Mouse (Mus musculus) G1E (cell line): ENCODE measurements at regions not wholly inside any gene's neighbourhood (a gene's known extent, or its start where the extent isn't known, plus 50 kb on each side); places are given as distances from the start of the nearest gene placed in this dataset.

Experiments used
- ATAC-seq: 2 replicates; pipeline ENCODE4 v1.8.0; 2016; ENCODE audit warnings: mild to moderate bottlenecking; ENCODE audit not compliant: insufficient number of reproducible peaks, poor library complexity, low FRiP score, severe bottlenecking; ENCODE audit errors: extremely low read depth
- DNase-seq: peaks from one replicate; pipeline ENCODE4 v3.0.0; 2012; ENCODE audit warnings: low spot score
- H3K27me3 ChIP-seq: 2 replicates; pipeline ENCODE4 v1.6.1; 2012; ENCODE audit warnings: mild to moderate bottlenecking, low read length, inconsistent platforms; ENCODE audit not compliant: insufficient read depth
- H3K36me3 ChIP-seq: replicated peaks from 2 replicates; pipeline ENCODE3; 2012; ENCODE audit warnings: mild to moderate bottlenecking, inconsistent platforms
- H3K4me1 ChIP-seq: 2 replicates; pipeline ENCODE4 v1.6.1; 2012; ENCODE audit warnings: low read depth, low read length, inconsistent platforms, mixed read lengths; ENCODE audit not compliant: insufficient read depth
- H3K4me3 ChIP-seq: 2 replicates; pipeline ENCODE4 v1.5.1; 2012; ENCODE audit warnings: low read depth, mild to moderate bottlenecking, inconsistent platforms, low read length, moderate library complexity, mixed read lengths
- H3K9me3 ChIP-seq: replicated peaks from 2 replicates; pipeline ENCODE4 v1.6.1; 2012; ENCODE audit warnings: inconsistent platforms
- CTCF ChIP-seq: IDR thresholded peaks from 2 replicates; pipeline ENCODE4 v1.5.1; 2012; ENCODE audit warnings: low read depth, low read length, inconsistent platforms, mixed read lengths
- GATA1 ChIP-seq: IDR thresholded peaks from 2 replicates; pipeline ENCODE4 v1.6.1; 2012; ENCODE audit warnings: borderline replicate concordance, low read length, inconsistent platforms, mixed read lengths
- GATA2 ChIP-seq: IDR thresholded peaks from 2 replicates; pipeline ENCODE4 v1.6.1; 2012; ENCODE audit warnings: low read depth, low read length, inconsistent platforms, borderline replicate concordance
- POLR2AphosphoS5 ChIP-seq: IDR thresholded peaks from 2 replicates; pipeline ENCODE4 v1.6.1; 2012; ENCODE audit warnings: low read depth, low read length, inconsistent platforms; ENCODE audit not compliant: insufficient replicate concordance
- TAL1 ChIP-seq: conservative IDR thresholded peaks from 2 replicates; pipeline ENCODE4 v1.6.1; 2012; ENCODE audit warnings: low read depth, low read length, inconsistent platforms, mixed read lengths

- no peaks in the 10 kb centered on the region for H3K27me3 ChIP-seq
- TF ChIP-seq GATA1 (no peak), TAL1 (no peak), CTCF (no peak), POLR2AphosphoS5 (no peak), GATA2 (no peak)
- DNase-seq (no peak), ATAC-seq (no peak)
- no peak overlapping the region for H3K4me3 ChIP-seq
- H3K9me3 ChIP-seq: no peaks in the 10 kb centered on the region
- no peaks in the 10 kb centered on the region for H3K36me3 ChIP-seq
- H3K4me1 ChIP-seq: no peaks in the 10 kb centered on the region
These were observed 272.3 kb downstream of the Ccdc91 start for GRCm38 (mm10) chr6:147747945-147748344.

GRCm38 (mm10) chr6:147752301-147752700 is 276.7 kb downstream of the Ccdc91 start:
- ATAC-seq (no peak), DNase-seq (no peak)
- Histone ChIP-seq H3K9me3 (no peaks in the 10 kb centered on the region), H3K4me3 (no peak overlapping the region), H3K27me3 (no peaks in the 10 kb centered on the region), H3K36me3 (no peaks in the 10 kb centered on the region), H3K4me1 (no peaks in the 10 kb centered on the region)
- TF ChIP-seq POLR2AphosphoS5 (no peak), TAL1 (no peak), GATA1 (no peak), CTCF (no peak), GATA2 (no peak)

- ATAC-seq (no peak), DNase-seq (no peak)
- Histone ChIP-seq H3K27me3 (no peaks in the 10 kb centered on the region), H3K36me3 (no peaks in the 10 kb centered on the region), H3K4me1 (no peaks in the 10 kb centered on the region), H3K4me3 (no peak overlapping the region), H3K9me3 (no peaks in the 10 kb centered on the region)
- TF ChIP-seq CTCF: no peak
- no peak for TF ChIP-seq GATA1
- no peak for TF ChIP-seq TAL1
- TF ChIP-seq POLR2AphosphoS5: no peak
- no peak for TF ChIP-seq GATA2
These were observed 278.2 kb downstream of the Ccdc91 start for GRCm38 (mm10) chr6:147753828-147754227.

GRCm38 (mm10) chr6:147755750-147756523 is 280.3 kb downstream of the Ccdc91 start:
- Histone ChIP-seq H3K36me3 (no peaks in the 10 kb centered on the region), H3K9me3 (no peaks in the 10 kb centered on the region), H3K4me1 (no peaks in the 10 kb centered on the region), H3K4me3 (no peak overlapping the region), H3K27me3 (no peaks in the 10 kb centered on the region)
- no peak for ATAC-seq
- no peak for DNase-seq
- TF ChIP-seq GATA2: no peak
- no peak for TF ChIP-seq GATA1
- TF ChIP-seq TAL1: no peak
- no peak for TF ChIP-seq POLR2AphosphoS5
- TF ChIP-seq CTCF: no peak

GRCm38 (mm10) chr6:147759485-147759884 is 283.9 kb downstream of the Ccdc91 start:
- ATAC-seq (no peak), DNase-seq (no peak)
- TF ChIP-seq POLR2AphosphoS5: no peak
- TF ChIP-seq GATA2: no peak
- no peak for TF ChIP-seq GATA1
- TF ChIP-seq TAL1: no peak
- no peak for TF ChIP-seq CTCF

GRCm38 (mm10) chr6:147760113-147760512 is 284.5 kb downstream of the Ccdc91 start:
- no peak for DNase-seq
- no peak overlapping the region for H3K4me3 ChIP-seq
- H3K36me3 ChIP-seq: no peaks in the 10 kb centered on the region
- no peak for ATAC-seq
- H3K27me3 ChIP-seq: no peaks in the 10 kb centered on the region
- TF ChIP-seq POLR2AphosphoS5 (no peak), GATA2 (no peak), CTCF (no peak)
- no peaks in the 10 kb centered on the region for H3K9me3 ChIP-seq
- H3K4me1 ChIP-seq: no peaks in the 10 kb centered on the region

More at GRCm38 (mm10) chr6:147759485-147759884, 283.9 kb downstream of the Ccdc91 start:
- Histone ChIP-seq H3K4me1 (no peaks in the 10 kb centered on the region), H3K4me3 (no peak overlapping the region), H3K9me3 (no peaks in the 10 kb centered on the region), H3K36me3 (no peaks in the 10 kb centered on the region), H3K27me3 (no peaks in the 10 kb centered on the region)
